Mouse (Mus musculus) splenic B cell, adult 2 months (primary cell): ENCODE results near the gene Txndc11.

Experiments
- DNase-seq: peaks from one replicate; pipeline ENCODE4 v3.0.0-alpha.2; 2011; ENCODE audit warnings: low read depth, low spot score
- H3K27me3 ChIP-seq: 2 replicates; pipeline ENCODE4 v1.6.1; 2012; ENCODE audit warnings: mild to moderate bottlenecking, low read length, moderate library complexity, mixed read lengths; ENCODE audit not compliant: control insufficient read depth, poor library complexity, insufficient read depth, severe bottlenecking
- H3K36me3 ChIP-seq: 2 replicates; pipeline ENCODE4 v1.6.1; 2012; ENCODE audit warnings: mild to moderate bottlenecking, low read length, moderate library complexity, mixed read lengths; ENCODE audit not compliant: control insufficient read depth, poor library complexity, insufficient read depth, severe bottlenecking

Txndc11 gene

GRCm38 (mm10) chr16:11086299-11086698 is 48.2 kb downstream of the Txndc11 start:
- no peak for DNase-seq
- peaks cover 14% of the 10 kb centered on the region for H3K36me3 ChIP-seq

GRCm38 (mm10) chr16:11084181-11084580 is 50.3 kb downstream of the Txndc11 start:
- Histone ChIP-seq H3K36me3 (peaks cover 16% of the 10 kb centered on the region), H3K27me3 (no peaks in the 10 kb centered on the region)
- DNase-seq, result no peak

More at GRCm38 (mm10) chr16:11086299-11086698, 48.2 kb downstream of the Txndc11 start:
- no peaks in the 10 kb centered on the region for H3K27me3 ChIP-seq

- Histone ChIP-seq H3K36me3 (peaks cover 20% of the 10 kb centered on the region), H3K27me3 (no peaks in the 10 kb centered on the region)
- no peak for DNase-seq
Observed at GRCm38 (mm10) chr16:11078216-11078869, 56.1 kb downstream of the Txndc11 start.

- H3K27me3 ChIP-seq, result no peaks in the 10 kb centered on the region
- peak; percentile 97 for DNase-seq
Observed at GRCm38 (mm10) chr16:11077601-11078201, 56.7 kb downstream of the Txndc11 start.

GRCm38 (mm10) chr16:11073060-11073459 is 61.4 kb downstream of the Txndc11 start:
- DNase-seq, result no peak
- H3K36me3 ChIP-seq, result peaks cover 27% of the 10 kb centered on the region
- no peaks in the 10 kb centered on the region for H3K27me3 ChIP-seq

More at GRCm38 (mm10) chr16:11077601-11078201, 56.7 kb downstream of the Txndc11 start:
- peaks cover 23% of the 10 kb centered on the region for H3K36me3 ChIP-seq

GRCm38 (mm10) chr16:11072454-11072853 is 62.0 kb downstream of the Txndc11 start:
- no peaks in the 10 kb centered on the region for H3K27me3 ChIP-seq
- no peak for DNase-seq
- peaks cover 27% of the 10 kb centered on the region for H3K36me3 ChIP-seq

GRCm38 (mm10) chr16:11071887-11072286 is 62.6 kb downstream of the Txndc11 start:
- Histone ChIP-seq H3K36me3 (peaks cover 27% of the 10 kb centered on the region), H3K27me3 (no peaks in the 10 kb centered on the region)
- DNase-seq, result peak; percentile 79

GRCm38 (mm10) chr16:11071176-11071575 is 63.3 kb downstream of the Txndc11 start:
- Histone ChIP-seq H3K36me3 (peaks cover 27% of the 10 kb centered on the region), H3K27me3 (no peaks in the 10 kb centered on the region)
- no peak for DNase-seq

- H3K36me3 ChIP-seq, result peaks cover 18% of the 10 kb centered on the region
- DNase-seq, result peak; percentile 66
- no peaks in the 10 kb centered on the region for H3K27me3 ChIP-seq
Observed at GRCm38 (mm10) chr16:11069710-11070420, 64.6 kb downstream of the Txndc11 start.

GRCm38 (mm10) chr16:11069271-11069670 is 65.2 kb downstream of the Txndc11 start:
- DNase-seq, result no peak
- Histone ChIP-seq H3K36me3 (peaks cover 13% of the 10 kb centered on the region), H3K27me3 (no peaks in the 10 kb centered on the region)

GRCm38 (mm10) chr16:11068666-11069065 is 65.8 kb downstream of the Txndc11 start:
- H3K27me3 ChIP-seq, result no peaks in the 10 kb centered on the region
- H3K36me3 ChIP-seq, result peaks cover 11% of the 10 kb centered on the region
- DNase-seq, result peak; percentile 57

- Histone ChIP-seq H3K27me3 (no peaks in the 10 kb centered on the region), H3K36me3 (peaks cover 2% of the 10 kb centered on the region; the same call in 1 of the 2 replicates)
- no peak for DNase-seq
Observed at GRCm38 (mm10) chr16:11066833-11067191, 67.6 kb downstream of the Txndc11 start.

- no peaks in the 10 kb centered on the region for H3K27me3 ChIP-seq
- DNase-seq, result peak; percentile 99
- peaks cover 2% of the 10 kb centered on the region for H3K36me3 ChIP-seq
Observed at GRCm38 (mm10) chr16:11066029-11066832, 68.2 kb downstream of the Txndc11 start, which contains the start of gene Litaf. Gene Litaf, minus strand, starts transcription at chr16:11066157.

GRCm38 (mm10) chr16:11065431-11065830 is 69.0 kb downstream of the Txndc11 start:
- Histone ChIP-seq H3K27me3 (no peaks in the 10 kb centered on the region), H3K36me3 (no peaks in the 10 kb centered on the region; the same call in 1 of the 2 replicates)
- DNase-seq, result no peak
